Mouse (Mus musculus): Measurements from ENCODE around the gene Spata16. TPM values are rescaled to one million over a fixed set of nuclear protein-coding genes. Genes with fewer than 3 reads are reported as not detected.
"Not testable (repeated sequence)": the region's sequence is repeated elsewhere in the genome, so short reads cannot be mapped to it uniquely, and the experiment has no call there.

The Spata16 gene
- not detected in 2 replicates for total RNA-seq (2015)
- not detected in 2 replicates for total RNA-seq (2017)

- no peak for ATAC-seq (ENCODE audit: poor library complexity, severe bottlenecking)
Measured at GRCm38 (mm10) chr3:26637402-26637801, at the start of gene Spata16. Gene Spata16, plus strand, starts transcription at chr3:26637620.

- no peak for ATAC-seq (ENCODE audit: poor library complexity, severe bottlenecking)
Measured at GRCm38 (mm10) chr3:26604861-26605260, 32.6 kb upstream of the Spata16 start.

DNA sequence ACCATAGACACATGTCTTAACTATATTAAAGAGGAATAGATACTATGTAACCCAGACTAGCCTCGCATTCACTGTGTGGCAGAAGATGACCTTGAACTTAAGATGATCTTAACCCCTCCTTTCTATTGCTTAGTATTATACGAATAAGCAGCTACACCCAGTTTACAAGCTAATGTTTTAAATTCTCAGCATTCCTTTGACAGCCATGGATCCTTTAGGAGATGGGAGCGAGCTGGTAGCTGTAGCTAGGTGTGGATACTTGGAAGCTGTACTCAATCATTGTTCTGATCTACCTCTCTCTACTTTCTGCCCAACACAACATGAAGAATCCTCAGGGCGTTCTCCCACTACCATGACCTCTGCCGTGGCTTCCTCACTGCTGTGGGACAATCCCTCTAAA lies 28.9 kb upstream of the Spata16 start:
- ATAC-seq (ENCODE audit: poor library complexity, severe bottlenecking): no peak

DNA sequence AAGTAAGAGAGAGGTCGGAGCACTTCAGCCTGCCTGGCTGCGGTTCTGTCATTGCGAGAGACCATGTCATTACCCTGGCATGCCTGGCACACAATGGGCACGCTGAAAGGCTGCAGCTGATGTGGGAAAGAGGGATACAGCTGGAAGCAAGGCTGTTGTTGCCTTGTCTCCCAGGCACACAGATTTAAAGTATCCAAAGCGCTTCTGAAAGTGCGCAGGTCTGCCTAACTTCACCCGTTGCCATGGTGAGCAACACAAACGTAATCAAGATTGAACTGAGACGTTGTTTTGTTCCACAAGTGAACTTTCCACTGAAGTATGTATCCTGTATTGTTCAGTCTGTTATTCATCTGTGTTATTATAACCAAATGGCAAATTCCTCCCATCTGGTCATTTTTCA lies 1.8 kb downstream of the Spata16 start:
- ATAC-seq (ENCODE audit: poor library complexity, severe bottlenecking): no peak

DNA sequence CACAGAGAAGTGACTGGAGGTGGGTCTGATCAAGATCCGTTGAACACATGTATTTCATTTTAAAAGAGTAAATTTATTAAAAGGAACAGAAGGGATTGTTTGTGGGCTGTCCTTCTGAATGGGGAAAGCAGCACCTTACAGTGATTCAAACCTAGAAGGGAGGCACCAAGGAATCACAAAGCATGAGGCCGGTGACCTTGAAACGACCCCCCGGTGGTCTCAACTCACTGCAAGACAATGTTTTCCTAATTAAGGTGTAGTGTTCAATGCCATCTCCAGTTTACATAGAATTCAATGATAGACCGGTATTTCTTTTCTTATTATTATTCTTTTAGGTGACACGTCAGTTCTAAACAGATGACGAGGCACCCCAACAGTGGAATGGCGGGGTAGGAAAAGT lies 2.4 kb downstream of the Spata16 start:
- ATAC-seq (ENCODE audit: poor library complexity, severe bottlenecking): no peak

- ATAC-seq (ENCODE audit: poor library complexity, severe bottlenecking): no peak
Measured at GRCm38 (mm10) chr3:26640321-26641075, 3.1 kb downstream of the Spata16 start.

- ATAC-seq (ENCODE audit: poor library complexity, severe bottlenecking): no peak
Measured at GRCm38 (mm10) chr3:26641351-26642249, 4.2 kb downstream of the Spata16 start.

DNA sequence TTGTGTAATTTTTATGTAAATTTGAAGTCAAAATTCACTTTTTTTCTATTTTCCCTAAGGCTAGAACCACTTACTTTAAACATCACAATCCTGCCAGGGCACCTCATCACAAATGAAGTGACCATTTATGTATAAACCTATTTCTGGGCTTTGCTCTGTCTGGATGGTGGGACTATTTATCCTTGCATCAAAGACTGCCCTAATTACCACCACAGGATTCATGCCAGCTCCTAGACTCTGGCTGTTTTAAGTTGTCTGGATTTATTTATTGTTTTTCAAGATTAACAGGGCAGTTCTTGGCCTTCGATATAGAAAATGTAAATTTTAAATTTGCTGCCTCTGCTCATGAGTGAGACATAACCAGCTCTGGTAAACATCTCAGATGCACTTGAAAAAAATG lies 6.7 kb downstream of the Spata16 start:
- ATAC-seq (ENCODE audit: poor library complexity, severe bottlenecking): no peak

DNA sequence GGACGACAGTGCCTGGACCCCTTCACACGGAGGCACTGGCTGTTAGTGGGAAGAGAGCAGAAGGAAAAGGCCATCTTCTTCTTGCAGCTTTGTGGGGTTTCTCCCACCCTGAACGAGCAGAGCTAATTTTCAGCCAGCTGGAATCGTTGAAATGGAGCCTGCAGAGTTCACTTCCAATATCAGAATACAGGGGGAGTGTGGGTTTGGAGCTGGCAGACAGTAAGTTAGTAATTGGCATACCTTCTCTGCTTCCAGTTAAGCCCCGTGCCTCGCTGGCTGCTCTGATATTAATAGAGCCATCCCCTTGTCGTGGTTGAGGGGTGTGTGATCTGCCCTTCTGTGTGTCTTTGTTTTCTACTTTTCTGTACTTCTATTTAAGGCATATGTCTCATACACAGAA lies 9.4 kb downstream of the Spata16 start:
- no peak for ATAC-seq (ENCODE audit: poor library complexity, severe bottlenecking)

GRCm38 (mm10) chr3:26685832-26686231 lies 48.4 kb downstream of the Spata16 start:
- no peak for ATAC-seq (ENCODE audit: poor library complexity, severe bottlenecking)

DNA sequence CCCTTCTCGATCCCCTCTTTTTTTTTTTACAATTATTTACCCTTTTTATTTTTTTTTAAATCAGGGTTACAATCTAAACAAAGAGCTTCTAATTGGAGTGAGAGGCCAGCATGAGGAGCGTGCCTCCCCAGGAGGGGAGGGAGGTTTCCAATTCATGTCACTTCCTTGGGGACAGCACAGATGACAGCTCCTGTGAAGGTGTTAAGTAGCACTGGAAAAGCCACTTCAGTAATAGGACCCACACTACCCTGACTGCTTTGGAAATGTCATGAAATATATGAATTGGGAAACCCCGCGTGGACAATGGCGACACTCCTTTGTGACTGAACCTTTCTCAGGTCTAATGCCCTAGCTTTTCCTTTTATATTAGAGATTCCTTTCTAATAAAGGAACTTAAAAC lies 72.1 kb downstream of the Spata16 start:
- ATAC-seq (ENCODE audit: poor library complexity, severe bottlenecking): not testable (repeated sequence)

DNA sequence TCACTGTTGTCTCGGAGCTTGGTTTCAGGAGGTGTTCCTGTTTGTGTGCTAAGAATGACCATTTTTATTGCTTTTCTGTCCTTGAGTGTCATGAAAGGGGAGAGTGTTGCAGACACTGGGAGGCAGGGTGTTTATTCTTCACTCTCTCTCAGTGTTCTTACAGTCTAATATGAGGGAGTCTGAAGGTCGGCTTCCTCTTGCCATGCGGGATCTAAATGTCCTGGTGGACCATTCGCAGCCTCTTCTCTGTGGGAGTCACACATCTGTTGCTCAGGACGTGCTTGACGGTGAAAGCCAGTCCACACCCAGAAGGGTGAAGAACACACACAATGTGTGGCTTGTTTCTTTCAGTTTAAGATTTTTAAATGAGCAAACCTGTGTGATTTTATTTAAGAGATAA lies 90.1 kb downstream of the Spata16 start:
- no peak for ATAC-seq (ENCODE audit: poor library complexity, severe bottlenecking)

- no peak for ATAC-seq (ENCODE audit: poor library complexity, severe bottlenecking)
Measured at GRCm38 (mm10) chr3:26750492-26750891, 113.1 kb downstream of the Spata16 start.

DNA sequence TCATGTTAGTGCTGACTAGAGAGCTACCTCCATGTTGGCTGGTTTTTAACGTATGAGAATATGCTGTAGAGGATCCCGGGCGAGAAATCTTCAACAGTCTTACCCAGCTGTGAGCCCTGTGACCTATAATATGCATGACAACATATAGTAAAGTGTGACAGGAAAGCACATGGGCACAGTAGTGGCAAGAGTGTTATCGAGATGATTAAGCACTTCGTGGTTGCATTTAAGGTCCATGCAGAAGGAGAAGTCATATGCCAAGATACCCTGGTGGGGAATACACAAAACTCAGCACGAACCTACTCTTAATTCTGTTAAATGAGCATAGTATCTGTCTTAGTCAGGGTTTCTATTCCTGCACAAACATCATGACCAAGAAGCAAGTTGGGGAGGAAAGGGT lies 115.0 kb downstream of the Spata16 start:
- 0 out of 2 replicates have a peak, but pooled peaks have one; percentile 38 for ATAC-seq (ENCODE audit: poor library complexity, severe bottlenecking)

DNA sequence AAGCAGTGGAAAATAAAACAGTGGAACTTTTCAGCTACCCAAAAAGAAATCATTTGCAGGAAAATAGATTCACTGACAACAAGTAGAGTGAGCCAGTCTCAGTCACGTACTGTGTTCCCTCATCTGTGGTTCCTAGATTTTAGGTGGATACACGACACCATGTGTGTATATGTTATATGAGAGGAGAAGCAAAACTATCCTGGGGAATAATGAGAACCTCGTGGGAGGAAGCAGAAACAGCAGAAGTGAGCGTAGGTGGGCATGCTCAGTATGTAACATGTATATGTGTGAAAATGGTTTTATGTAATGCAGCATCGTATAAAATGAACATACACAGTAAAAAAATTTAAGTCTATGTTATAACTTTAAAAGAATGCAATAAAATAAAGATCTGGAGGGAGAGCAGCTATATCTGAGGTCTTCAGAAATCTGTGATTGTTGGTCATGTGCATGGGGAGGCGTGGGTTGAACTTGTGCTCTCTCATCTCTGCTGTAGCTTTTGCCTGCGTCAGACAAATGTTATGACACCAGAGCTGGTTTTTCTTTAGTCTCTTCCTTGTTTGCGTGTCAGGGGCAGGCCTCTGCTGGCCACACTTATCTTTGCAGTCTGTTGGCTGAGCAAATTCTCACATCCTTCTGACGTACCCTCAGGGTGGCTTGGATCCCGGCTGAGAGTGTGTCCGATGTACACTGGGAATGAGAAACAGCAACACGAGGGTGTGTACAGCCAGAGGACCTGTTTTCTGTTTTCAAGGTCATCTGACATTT lies 156.1 kb downstream of the Spata16 start:
- no peak for ATAC-seq (ENCODE audit: poor library complexity, severe bottlenecking)

- no peak for ATAC-seq (ENCODE audit: poor library complexity, severe bottlenecking)
Measured at GRCm38 (mm10) chr3:26795851-26796538, 158.6 kb downstream of the Spata16 start.

DNA sequence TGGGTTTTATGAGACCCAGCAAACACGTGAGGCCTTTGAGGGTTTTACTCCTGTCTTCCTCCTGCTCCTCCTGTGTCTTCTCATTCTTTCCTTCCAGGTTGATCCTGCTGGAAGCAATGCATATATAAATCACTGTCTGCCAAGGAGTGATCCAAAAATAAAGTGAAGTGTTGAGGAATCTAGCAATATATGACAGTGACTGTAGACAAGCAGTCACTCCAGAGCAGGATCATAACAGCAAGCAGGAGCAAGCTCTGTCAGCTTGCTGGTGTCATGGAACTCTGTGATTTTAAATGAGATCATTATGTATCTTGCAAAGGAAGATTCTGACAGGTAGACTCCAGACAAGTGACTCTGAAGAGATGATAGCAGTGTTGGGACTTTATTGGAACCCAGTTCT lies 159.5 kb downstream of the Spata16 start:
- ATAC-seq (ENCODE audit: poor library complexity, severe bottlenecking): no peak

GRCm38 (mm10) chr3:26814307-26814706 lies 176.9 kb downstream of the Spata16 start:
- ATAC-seq (ENCODE audit: poor library complexity, severe bottlenecking): no peak

GRCm38 (mm10) chr3:26815764-26816163 lies 178.3 kb downstream of the Spata16 start:
- no peak for ATAC-seq (ENCODE audit: poor library complexity, severe bottlenecking)

GRCm38 (mm10) chr3:26819398-26819797 lies 182.0 kb downstream of the Spata16 start:
- ATAC-seq (ENCODE audit: poor library complexity, severe bottlenecking): no peak
